Mouse (Mus musculus): ENCODE data around the gene Ranbp9.

DNA sequence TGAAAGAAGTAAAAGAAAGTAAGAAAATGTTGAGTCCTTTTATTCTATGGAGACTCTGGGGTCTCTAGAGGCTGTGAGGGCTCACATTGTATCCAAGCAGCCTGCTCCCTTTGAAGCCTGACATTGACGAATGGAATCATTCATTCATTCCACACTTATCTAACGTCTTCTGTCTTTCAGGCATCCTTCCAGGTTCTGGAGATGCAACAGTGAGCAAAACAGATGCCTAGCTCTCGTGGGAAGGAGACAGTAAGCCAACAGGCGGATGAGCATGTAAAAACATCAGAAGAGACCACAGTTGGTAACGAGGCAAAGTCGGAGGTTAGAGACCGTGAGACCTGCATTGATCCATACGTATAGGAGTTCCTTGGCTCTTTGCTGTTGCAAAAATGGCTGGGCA is 36.3 kb upstream of the Ranbp9 start:
- TF ChIP-seq POLR2A (IDR thresholded peaks at IDR 0.05; ENCODE audit: low read depth, low read length) (no peak), CTCF (IDR thresholded peaks at IDR 0.05; ENCODE audit: extremely low read depth, insufficient read length, insufficient replicate concordance, low read depth, low read length) (no peak)

Measured in small intestine, adult 2 months (tissue).